Mouse (Mus musculus) right cerebral cortex, adult 18-20 months (tissue): ENCODE measurements at regions not wholly inside any gene's neighbourhood (a gene's known extent, or its start where the extent isn't known, plus 50 kb on each side); places are given as distances from the start of the nearest gene placed in this dataset.

Experiments
- DNase-seq: peaks from one replicate; pipeline ENCODE4 v3.0.0; 2022; ENCODE audit warnings: mixed read lengths

DNA sequence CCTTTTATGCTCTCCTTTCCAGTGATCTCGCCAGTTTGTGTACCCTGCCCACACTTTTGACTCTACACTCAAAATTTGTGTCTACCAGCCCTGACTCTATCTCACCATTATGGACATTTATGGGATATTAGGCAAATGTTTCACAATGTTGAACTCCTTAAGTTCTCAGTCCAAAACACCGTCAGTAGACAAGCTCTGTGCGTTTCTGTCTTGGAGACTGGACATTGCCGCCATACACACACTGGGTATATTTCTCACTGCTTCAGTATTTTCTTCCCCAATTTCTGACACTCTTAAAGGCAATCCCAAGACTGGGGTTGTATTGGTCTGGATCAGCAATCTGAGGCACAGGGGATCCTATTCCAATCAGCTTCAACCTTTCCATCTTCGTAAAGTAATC, 75.6 kb downstream of the Oxgr1 start:
- no peak for DNase-seq

DNA sequence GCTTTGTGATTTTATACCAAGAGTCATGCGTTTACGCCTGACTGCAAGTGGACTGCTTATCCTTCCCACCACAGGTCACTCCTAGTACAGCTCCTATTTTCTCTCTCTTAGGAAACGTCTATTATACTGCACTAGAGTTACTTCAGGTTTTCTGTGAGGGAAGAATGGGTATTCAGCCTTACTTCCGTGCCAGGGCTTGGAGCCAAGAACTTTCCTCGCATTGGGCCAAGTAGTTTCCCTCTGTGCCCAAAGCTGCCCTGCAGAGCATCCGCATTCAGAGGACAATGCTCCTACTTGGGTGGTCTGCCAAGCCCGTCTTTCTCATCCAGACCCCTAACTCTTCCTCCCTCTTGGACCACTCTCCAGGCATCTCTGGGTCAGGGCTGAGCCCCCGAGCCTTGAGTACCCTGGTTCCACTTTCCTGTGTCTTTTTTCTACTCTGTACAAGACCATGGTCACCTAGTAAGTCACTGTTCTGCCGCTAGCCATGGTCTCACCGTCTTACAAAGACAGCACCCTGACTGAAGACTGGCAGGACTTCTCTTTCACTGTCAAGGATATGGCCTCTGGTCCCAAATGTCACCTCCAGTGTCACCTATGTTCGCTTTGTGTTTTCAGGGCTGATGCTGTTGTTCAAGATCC, 76.3 kb downstream of the Oxgr1 start:
- DNase-seq = peak; percentile 23

DNA sequence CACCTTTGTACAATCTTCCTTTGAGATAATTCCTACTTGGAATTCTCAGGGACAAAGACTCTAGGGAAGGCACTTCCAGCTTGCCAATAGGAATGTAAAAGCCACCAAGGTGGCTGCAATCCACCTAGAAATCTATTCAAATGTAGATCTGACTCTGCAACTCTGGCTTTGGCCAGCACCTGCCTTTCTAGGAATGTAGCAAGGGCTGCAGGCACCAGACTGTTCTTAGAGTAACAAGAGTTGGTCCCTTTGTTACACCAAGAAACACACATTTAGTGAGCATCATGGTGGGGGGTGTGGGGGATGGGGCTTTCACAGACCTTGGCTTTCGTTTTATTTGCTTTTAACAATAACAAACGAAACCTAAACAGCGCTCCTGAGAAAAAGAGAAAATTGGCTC, 78.5 kb downstream of the Oxgr1 start:
- no peak for DNase-seq

DNA sequence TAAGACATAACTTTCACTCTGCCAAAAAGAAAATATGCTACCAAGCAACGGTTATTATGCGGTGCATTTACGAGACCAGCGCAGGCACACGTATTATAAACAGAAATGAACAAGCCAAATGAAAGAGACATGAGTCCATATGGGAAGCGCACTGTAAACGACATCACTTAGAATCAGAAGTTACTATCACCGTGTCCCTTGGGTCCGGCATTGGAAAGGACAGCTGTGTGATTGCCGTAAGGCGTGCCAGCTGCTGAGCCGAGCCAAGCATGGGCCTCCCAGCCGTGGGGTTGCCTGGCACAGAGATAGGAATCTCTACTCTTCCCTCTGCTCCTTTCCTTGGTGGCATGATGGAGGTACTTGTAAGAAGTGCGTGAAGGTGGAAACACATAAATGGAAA, 88.4 kb downstream of the Oxgr1 start:
- no peak for DNase-seq

DNA sequence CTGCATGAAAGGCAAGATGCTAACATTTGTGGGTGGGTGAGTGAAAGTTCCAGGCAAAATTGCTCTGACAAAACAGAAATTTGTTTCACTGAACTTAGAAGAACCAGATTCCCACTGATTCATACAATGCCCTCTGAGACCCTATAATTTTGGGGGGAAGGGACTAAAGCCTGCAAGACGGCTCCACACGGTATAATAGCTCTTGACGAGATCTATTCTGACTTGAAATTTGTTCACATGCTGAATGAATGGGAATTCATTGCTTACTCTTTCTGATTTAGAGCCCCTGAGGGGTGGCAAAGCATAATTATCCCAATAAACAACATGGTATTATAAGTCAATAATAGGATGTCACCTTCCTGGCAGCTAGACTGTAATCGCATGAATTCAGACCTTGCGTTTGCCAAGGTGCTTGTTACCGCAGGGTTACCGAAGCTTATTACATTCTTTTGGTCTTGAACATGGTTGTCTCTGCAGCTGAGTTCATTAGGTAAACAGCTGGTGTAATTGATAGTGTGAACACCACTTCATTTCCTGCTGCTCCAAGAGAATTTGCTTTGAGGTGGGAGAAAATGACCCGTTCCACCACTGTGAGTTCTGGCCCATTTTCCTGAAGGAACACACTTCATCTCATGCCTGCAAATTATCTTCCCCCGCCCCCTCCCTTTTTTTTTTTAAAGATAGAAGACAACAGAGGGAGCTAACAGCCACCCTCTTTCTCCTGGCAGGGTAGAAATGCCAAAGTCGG, 89.2 kb downstream of the Oxgr1 start:
- no peak for DNase-seq
